Mouse (Mus musculus) adipocyte (in vitro differentiated cells): ENCODE data around the gene Nfkbiz.

Experiments
- DNase-seq: peaks from one replicate; pipeline ENCODE4 v3.0.0-alpha.2; 2016; ENCODE audit warnings: low spot score

Gene Nfkbiz

DNA sequence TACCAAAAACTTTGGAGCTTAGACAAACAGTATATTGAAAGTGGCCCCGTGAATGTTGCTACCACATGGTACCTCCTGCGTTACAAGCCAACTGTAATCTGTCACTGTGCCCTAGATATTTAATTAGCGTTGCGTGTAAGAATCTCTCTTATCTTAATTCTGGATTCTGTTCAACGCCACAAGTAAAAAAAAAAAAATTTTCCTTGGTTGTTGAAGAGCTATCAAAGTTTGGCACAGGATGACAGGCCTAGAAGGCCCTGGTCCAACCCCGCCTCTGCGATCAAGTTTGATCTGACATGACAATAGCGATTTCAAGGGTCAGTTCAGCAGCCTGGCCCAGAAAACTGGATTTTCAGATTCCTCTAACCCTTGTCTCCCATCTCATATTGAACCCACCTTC lies 6.1 kb downstream of the Nfkbiz start:
- no peak for DNase-seq

DNA sequence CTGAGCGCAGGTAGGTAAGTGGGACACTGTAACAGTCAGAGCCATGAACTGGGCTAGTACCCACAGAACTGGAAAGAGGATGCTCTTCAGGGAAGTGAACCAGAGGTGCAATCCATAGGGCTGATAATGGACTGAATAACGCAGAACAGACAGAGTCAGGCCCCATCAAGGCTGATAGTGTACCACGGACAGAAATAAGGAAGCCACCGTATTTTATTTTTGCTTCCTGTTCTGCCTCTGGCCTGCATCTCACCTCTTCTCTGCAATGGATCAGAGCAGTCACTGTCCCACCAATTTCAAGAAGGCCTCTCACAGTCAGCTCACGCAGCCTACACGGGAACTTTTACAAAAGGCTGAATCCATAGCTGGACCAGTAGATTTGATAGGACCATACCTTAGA lies 6.7 kb downstream of the Nfkbiz start:
- DNase-seq, result no peak

DNA sequence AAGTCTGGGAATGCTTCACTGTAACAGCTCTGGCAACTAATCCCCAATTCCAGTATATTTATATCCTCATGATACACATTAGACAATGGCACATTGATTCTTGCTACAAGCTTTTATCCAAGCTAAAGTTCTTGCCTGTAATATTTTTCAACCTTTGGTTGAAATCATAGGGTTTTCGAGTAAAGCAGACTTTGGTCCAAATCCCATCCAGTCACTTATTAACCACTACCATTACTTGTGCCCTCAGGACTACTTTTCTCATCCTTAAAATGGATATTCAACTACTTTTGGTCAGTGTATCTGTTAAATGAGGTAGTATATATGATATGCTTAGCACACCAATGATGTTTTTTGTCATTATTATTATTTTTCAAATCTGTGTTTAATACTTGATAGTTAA lies 7.2 kb downstream of the Nfkbiz start:
- no peak for DNase-seq

DNA sequence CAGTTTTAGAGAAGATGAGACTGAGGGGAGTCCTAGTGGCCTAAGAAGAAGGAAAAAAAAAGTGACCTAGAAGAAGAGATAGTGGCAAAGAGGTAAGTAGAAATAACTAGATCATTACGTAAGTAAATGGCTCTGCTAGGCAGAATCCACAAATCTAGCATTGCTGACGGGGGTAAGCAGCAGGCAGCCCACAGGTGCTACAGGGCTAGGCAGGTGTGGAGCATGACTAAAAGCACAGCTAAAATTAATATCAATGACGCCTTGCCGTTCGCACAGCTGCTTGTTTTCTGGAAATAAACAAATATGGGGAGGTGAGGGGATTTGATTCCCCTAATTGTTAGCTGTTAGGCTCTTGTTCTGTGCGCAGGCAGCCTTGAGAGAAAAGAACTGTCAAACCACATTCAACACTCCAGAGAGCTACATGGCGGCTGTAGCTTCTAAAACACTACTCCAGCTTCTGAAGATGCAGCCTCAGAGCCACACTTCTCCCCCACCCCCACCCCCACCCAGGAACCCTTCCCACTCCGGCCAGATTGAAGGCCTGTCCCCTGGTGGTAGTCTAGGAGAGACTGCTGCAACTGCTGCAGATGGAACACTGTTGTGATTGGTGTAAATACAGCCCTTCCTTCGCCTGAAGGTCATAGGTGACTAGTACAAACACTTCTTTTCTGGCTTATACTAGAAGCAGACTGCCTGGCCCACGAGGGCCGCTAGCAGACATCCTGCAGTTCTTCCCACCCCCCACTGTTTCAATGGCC lies 15.1 kb downstream of the Nfkbiz start:
- peak; percentile 47 for DNase-seq

DNA sequence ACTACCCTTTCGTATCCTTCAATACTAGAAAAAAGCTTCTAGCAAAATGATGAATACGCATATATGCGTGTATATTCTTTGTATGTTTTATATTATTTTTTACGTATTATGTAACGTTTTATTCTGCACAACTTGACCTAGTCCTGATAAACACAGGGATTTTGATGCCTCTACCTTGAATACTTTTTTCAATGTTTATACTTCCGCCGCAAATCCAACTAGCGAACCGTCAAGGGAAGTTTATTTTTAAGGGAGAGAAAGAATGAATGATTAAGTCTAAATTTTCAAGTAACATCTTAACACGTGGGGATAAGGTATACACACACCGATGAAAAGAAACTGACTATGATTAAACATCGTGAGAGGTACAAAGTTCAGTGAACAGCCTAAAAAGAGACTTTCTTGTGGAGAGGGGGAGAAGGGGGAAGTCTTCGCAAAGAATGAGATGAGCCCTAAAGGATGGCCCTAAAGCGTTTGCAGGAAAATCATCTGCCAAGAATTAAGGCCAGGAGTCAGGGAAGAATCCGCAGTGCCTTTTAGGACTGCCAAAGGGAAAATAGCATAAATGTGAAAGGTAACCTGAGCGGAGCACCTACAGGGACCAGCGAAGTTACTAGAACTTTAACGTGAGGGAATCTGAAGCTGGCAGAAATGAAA lies 15.8 kb downstream of the Nfkbiz start:
- DNase-seq, result peak; percentile 55

DNA sequence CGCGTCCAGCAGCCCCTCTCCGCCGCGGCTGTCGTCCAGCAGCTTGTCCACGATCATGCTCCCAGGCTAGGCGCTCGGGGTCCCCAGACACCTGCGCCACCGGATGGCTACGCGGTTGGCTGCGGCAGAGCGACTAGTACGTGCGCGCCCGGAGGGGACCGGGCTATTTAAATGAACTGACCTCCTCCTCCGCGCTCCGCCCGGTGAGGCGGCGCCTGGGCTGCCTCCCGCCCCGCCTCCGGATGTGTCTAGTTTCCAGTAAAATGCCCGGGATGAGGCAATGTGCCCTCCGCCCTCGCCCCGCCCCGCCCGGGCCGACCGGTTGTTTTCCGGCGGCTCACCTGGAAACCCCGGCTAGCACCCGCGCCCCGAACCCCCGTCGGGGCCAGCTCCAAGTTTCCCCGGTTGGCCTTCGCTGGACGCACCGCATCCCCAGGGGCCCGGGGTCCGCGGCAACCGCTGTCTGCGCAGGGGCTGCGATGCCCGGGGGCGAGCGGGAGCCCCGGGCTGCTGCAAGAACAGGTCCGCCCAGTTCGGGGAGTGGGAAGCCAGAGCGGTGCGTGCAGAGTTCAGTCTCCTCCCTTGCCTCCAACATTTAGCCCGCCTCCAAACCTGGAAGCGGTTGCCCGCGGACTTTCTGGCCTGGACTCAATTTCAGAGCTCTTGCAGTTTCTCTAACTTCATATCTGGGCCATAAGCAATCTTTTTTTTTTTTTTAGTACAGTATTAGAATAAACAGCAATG lies 16.5 kb downstream of the Nfkbiz start:
- DNase-seq, result peak; percentile 98

DNA sequence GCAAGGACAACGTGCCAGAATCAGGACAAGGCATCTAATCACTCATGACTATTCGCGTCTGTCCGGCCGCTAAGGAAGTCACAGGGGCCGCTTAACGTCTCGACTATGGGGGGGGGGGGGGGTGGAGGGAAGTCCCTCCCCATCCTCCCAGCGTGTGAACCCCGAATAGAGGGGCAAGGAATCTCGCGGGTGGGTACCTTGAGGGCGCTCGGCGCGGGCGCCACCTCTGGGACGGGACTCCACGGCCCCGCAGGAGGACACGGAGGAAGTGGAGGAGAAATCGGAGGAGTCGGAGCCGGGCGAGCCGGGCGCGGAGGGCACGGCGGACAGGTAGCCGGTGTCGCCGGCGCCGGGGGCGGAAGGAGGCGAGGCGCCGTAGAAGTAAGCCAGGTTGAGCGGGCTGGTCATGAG lies 17.1 kb downstream of the Nfkbiz start:
- peak; percentile 68 for DNase-seq

DNA sequence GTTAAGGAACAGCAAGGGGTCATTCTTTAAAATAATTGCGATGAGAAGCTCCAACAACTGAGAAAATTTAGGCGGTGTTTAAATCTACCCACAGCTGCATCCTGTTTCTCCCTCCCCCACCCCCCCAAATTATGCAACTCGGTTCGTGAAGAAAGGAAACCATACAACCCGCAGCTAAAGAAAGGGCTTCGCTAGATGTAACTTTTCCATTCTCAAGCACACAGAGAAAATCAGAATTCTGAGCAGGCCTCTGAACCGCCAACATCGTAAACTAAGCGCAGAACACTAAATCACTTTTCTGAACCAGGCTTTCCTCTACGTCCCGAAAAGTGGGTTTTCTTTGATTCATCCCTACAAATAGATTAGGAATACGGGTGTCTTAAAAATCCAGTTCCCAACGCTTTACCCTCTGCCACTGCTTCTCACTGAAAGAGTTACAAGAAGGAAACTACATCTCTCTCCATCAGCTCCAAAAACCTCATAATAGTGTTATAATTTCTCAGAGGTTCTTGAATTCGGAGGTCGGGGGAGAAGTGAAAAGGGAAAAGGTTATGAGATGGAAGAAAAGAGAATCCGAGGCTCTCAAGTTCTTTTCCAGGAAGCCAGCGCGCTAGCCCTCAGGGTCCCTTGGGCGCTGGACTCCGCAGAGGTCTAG lies 17.7 kb downstream of the Nfkbiz start:
- DNase-seq, result peak; percentile 76

DNA sequence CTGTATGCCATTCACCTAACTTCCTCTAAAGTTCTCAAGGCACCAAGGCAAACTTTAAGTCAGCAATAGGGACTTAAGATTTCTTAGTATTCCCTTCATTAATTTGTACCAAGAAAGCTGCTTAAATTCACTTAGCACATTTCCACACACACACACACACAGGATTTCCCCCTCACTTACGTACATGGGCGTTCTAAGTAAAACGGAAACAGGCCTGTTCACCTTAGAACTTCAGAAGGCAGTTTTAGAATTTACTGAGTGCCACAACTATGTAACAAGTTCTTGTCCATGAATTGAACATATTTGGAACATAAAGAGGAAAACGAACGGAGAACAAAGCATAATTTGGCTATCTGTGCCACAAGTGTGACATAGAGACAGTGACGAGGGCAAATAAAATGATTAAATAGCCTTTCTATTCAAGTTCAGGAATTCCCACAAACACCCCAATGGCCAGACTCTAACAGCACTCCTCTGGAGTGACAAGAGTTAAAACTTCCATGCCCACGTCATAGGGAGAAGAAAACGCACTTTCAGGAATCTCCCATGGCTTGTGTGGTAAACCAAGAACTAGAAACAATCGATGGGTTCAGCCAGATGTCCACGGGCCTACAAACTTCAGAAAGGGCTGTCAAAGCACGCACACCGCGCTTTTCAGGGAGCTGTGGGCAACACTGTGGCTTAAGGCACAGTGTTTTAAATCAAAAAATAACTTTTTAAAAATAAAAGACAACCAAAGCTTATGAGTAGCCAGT lies 18.4 kb downstream of the Nfkbiz start:
- DNase-seq, result peak; percentile 85

DNA sequence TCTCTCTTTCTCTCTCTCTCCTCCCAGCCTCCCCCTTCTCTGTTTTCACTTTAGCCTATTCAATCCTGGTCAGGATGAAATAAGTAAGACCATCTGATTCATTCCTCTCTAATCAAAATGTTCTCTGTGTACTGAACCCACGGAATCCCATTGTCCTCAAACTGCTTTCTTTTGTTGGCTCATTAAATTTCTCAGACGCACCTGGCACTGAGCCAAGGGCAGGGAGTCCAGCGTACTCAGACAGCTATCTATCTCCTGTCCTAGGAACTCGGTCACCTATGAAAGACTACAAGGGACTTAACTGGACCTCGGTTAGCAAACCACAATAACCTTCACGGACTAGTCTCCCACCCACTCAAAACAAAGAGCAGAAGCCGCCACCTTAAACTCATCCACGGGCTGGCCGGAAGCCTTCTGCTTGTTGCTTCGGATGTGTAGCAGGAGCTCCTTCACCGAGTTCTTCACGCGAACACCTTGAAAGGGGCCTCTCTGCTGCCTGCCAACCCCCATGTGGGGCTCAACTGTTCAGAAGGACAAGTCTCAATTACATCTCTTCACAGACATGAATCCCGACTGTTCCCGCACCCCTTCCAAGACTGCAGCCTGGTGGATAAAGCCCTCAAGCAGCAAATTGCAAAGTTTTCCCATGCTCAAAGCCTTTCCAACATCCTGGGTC lies 19.4 kb downstream of the Nfkbiz start:
- DNase-seq, result peak; percentile 81

DNA sequence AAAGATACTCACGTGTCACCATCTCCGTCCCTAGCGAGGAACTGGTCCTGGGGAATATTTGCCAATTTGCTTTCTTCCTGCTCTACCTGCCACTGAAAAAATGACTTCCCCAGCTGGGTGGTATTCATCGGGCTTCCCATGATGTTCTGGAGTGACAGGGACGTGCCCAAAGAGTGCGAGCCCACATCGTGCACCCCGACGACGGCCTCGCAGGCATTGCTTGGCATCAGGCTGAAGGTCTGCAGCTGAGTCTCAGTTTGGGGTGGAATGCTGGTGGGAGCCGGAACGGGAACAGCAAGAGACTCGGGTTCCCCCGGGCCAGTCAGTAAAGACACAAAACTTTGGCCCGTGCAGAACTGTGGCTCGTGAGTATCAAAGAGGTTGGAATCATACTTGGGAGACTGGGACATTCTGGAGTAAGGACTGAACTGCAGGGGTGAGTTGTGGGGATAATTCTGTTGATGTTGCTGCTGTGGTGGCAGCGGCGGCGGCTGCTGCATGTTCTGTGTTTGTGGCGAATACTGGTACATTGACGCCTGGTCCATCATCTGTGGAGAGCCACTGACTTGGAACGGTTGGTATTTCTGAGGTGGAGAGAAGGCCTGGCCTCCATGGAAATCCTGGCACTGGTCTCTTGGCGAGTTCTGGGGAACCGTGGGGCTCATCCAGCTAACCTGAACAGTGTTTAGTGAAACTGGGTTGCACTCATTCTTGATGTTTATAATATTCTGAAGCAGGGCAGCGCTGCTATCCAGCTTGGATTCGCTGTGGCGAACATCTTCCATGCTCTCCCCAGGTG lies 20.8 kb downstream of the Nfkbiz start:
- DNase-seq, result no peak

DNA sequence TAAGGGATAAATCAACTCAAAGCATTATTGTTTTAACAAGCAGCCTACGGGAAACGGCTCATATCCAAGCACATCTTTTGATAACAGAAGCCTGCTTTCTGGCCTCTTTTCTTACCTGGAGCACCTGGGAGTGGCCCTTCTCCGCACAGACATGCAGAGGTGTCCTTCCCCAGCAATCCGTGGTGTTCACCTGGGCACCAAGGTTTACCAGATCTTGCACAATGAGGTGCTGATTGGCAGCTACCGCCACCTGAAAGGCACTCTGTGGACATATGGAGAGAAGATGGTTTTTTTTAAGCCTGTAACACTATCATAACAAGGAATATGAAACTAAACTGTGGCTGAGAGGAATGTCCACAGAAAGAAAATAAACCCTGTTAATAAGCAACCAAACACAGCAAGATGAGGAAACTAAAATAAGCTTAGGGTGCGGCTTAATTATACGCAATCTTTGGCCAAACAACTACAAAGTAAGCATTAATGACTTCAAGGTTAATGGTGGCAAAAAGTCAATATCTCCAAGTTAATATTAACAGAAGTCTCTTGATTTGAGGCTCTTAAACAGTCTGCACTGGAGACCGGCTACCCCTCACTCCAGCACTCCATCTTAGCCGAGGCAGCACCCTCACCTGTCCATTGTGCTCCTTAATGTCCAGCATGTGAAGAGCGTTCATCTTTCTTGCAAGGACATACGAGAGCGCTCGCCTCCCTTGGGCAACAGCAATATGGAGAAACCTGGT lies 22.3 kb downstream of the Nfkbiz start:
- DNase-seq, result no peak

DNA sequence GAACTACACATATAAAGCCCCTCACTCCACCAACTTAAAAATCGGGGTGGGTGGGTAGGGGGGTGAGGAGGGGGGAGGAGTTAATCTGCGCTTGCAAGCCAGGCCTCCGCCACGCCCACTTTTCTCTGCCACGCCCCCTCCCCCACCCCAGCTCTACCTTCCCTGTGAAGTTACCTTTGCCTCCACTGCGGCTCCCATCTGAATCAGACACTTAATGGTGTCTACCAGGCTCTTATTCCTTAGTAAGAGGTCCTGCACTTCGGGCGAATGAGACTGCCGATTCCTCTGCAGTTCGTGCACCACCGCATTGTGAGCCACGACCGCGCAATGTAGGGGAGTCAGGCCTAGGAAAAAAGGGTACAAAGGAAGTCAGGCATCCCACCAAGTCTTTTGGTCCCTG lies 23.2 kb downstream of the Nfkbiz start:
- DNase-seq, result no peak

DNA sequence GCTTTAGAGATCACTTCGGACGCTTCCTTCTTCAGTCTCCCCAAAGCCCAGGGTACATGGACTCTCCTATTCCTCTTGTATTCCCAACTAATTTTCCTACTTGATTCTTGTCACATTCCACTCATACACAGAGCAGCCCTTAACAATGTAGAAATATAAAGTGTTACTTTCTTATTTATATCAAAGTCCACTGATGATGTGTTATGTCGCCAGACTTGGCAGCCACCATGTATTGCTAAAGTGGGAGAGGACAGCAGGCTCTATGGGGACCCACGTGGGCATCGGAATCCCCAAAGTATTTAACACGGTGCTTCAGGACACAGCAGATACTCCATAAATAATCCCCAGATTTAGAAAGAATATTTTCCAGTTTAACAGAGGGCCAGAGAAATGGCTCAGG lies 24.0 kb downstream of the Nfkbiz start:
- no peak for DNase-seq

DNA sequence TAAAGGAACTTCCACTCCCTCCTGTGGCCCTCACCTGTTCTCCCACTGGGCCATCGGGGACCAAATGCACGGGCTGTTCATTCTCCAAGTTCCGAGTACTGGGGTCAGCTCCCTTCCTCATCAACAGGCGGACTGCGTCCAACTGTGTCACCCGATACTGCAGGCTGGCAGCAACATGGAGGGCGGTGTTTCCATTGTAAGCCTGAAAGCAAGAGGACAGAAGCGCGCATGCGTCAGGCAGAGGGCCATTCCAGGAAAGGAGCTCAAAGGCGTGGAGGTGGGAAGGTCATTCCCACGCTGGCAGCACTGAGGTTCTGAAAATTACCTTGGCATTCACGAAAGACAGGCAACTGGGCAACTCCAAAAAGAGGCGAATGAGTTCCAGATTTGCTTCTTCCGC lies 24.8 kb downstream of the Nfkbiz start:
- no peak for DNase-seq

DNA sequence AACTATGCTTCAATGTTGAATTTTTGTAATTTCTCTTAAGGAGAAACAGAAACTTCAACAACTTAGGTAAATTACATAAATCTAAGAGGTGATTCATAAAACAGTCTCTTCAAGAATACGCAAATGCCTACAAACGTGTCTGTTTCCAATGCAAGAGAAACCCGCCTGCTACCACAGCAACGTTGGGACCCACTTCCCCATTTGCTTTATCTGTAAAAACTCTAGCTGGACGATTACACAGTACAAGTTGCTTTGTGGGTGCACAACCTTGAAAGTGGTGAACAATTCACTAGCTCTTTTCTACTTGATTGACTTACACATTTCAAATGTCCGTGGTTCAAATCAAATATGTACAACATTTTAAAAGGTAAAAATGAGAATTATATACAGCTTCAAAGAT lies 26.9 kb downstream of the Nfkbiz start:
- no peak for DNase-seq

DNA sequence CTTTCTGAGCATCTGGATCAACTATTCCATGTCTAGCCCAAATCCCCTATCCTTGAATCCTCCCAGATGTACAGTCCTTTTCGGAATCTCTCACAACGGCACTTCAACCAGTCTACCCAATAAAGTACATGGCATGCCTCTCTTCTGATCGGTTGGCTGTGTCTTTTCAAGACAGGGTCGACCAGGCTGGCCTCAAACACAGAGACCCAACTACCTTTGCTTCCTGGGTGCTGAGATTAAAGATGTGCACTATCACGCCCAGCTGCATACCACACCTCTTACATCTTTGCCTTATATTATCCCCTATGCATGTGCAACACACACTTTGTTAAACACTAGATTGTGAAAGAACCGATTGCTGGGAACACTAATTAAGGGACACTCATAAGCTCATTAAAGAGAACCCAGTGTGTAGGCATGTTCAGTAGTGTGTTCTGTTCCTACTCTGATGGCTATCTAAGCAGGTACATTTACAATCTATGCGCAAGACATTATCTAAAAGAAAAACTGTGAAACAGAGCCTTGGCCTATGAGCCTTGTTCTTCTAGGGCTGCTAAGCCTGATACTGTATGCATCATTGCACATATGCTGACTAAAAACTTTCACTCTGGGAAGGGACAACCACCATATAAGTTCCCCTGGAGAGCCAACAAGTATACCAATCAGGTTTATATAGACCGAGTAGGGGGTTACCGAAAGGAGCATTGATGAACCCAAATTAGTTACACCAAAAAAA lies 28.8 kb downstream of the Nfkbiz start:
- peak; percentile 43 for DNase-seq

DNA sequence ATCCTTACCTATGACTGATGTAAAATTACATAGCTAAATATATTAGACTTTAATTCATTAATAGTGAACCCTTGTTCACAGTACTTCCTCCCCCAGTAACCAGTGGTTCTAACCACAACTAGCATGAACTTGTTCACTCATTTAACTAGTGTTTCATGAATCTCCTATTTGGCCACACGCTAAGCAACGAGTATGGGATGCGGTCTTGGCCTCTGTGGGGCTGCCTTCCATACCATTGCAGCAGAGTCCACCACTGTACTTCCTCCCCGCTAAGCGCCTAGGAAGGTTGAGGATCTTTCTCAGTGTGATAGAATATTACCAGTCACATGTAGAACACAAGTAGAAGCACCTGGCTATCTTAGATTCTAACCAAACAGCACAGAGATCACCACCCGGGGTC lies 29.4 kb downstream of the Nfkbiz start:
- no peak for DNase-seq

DNA sequence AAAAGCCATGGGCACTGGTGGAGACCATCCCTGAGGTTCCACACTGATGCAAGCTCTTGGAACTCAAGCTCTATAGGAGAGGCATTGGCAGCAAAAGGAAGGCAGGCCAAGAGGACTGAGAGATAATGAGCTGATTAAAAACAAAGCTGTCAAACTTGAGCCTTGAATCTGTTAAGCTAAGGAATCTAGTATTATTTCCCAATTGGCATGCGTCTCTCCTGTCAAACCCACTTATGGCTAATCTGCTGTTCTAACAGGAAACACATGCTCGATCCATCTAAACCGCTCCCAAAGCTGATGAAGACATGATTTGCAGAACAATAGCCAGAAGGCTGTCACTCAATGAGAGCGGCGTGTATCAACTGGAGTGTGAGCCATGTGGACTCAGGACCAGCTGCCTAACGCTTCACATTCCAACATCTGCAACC lies 31.2 kb downstream of the Nfkbiz start:
- DNase-seq, result no peak
